Comparison of ENCODE assay signal across 16 mouse cellular contexts in genomic region chr17:12211890-12212289, GRCm38 (mm10).
"Had no signal": no experiment of that assay in that cellular context is flagged by ENCODE, and none has a peak within 500 bp of the region (broad histone marks: within the 10 kb centered on the region; RNA-seq: fewer than 3 reads in every experiment).

No protein-coding gene starts in this region.

- DNase-seq: kidney, adult 2 months; kidney, postnatal 25 days; liver, postnatal 0 days; lung, embryonic 14.5 days; spleen, adult 18-20 months; thymus, postnatal 25 days had no signal

- H3K4me2 ChIP-seq: liver, embryonic 11.5 days; lung, embryonic 14.5 days; midbrain, embryonic 12.5 days; midbrain, embryonic 15.5 days; neural tube, embryonic 12.5 days; neural tube, embryonic 15.5 days; stomach, embryonic 15.5 days had no signal

- H3K9me3 ChIP-seq: midbrain, embryonic 12.5 days; midbrain, embryonic 15.5 days; neural tube, embryonic 12.5 days; neural tube, embryonic 15.5 days; stomach, embryonic 15.5 days had no signal

- H3K4me3 ChIP-seq: midbrain, embryonic 12.5 days; midbrain, embryonic 15.5 days; neural tube, embryonic 12.5 days; neural tube, embryonic 15.5 days; stomach, embryonic 15.5 days had no signal

- ATAC-seq: intestine, postnatal 0 days; liver, postnatal 0 days; lung, postnatal 0 days had no signal

- H3K9ac ChIP-seq: liver, postnatal 0 days; lung, embryonic 14.5 days; midbrain, embryonic 12.5 days; midbrain, embryonic 15.5 days; neural tube, embryonic 12.5 days; neural tube, embryonic 15.5 days; stomach, embryonic 15.5 days had no signal

- H3K27ac ChIP-seq: kidney, postnatal 0 days; macrophage; midbrain, embryonic 12.5 days; midbrain, embryonic 15.5 days; neural tube, embryonic 12.5 days; neural tube, embryonic 15.5 days; stomach, embryonic 15.5 days had no signal

- H3K27me3 ChIP-seq: midbrain, embryonic 12.5 days; midbrain, embryonic 15.5 days; neural tube, embryonic 12.5 days; neural tube, embryonic 15.5 days; stomach, embryonic 15.5 days had no signal
